Mouse (Mus musculus): Measurements from ENCODE around the gene Rnf24. TPM values are rescaled to one million over a fixed set of nuclear protein-coding genes. Genes with fewer than 3 reads are reported as not detected.
"Not testable (repeated sequence)": the region's sequence is repeated elsewhere in the genome, so short reads cannot be mapped to it uniquely, and the experiment has no call there.

Gene Rnf24
- polyA plus RNA-seq, 1 experiment from 2014 or later: 4.8 TPM

- no peak overlapping the region for H3K4me3 ChIP-seq (ENCODE audit: low read length)
- H3K9me3 ChIP-seq (ENCODE audit: control insufficient read depth, low read length): no peaks in the 10 kb centered on the region
- H3K9ac ChIP-seq (ENCODE audit: low read depth, low read length): no peak overlapping the region; the same call in 1 of the 2 replicates
- H3K4me2 ChIP-seq (replicated peaks; ENCODE audit: low read depth, low read length): no peak overlapping the region
- 86% methylated on average over 2 of the region's 2 CpGs for WGBS
- H3K27ac ChIP-seq (ENCODE audit: low read depth, low read length): no peak overlapping the region
- H3K27me3 ChIP-seq (ENCODE audit: control insufficient read depth, insufficient read depth, low read length): no peaks in the 10 kb centered on the region
- peaks cover 44% of the 10 kb centered on the region for H3K36me3 ChIP-seq (ENCODE audit: control insufficient read depth, insufficient read depth, low read length)
- ATAC-seq (ENCODE audit: low FRiP score, low TSS enrichment): no peak
- H3K4me1 ChIP-seq (ENCODE audit: control insufficient read depth, insufficient read depth, low read length): no peaks in the 10 kb centered on the region
These were observed 52.2 kb downstream of the Rnf24 start for GRCm38 (mm10) chr2:131300485-131300884.

- H3K4me3 ChIP-seq (ENCODE audit: low read length); H3K27ac ChIP-seq (ENCODE audit: low read depth, low read length); H3K27me3 ChIP-seq (ENCODE audit: control insufficient read depth, insufficient read depth, low read length); H3K9ac ChIP-seq (ENCODE audit: low read depth, low read length); ATAC-seq (ENCODE audit: low FRiP score, low TSS enrichment); H3K4me1 ChIP-seq (ENCODE audit: control insufficient read depth, insufficient read depth, low read length); H3K4me2 ChIP-seq (replicated peaks; ENCODE audit: low read depth, low read length); H3K9me3 ChIP-seq (ENCODE audit: control insufficient read depth, low read length): not testable (repeated sequence)
- 83% methylated on average over 7 of the region's 7 CpGs for WGBS
- H3K36me3 ChIP-seq (ENCODE audit: control insufficient read depth, insufficient read depth, low read length): peaks cover 60% of the 10 kb centered on the region
These were observed 54.0 kb downstream of the Rnf24 start for GRCm38 (mm10) chr2:131298674-131299073.

GRCm38 (mm10) chr2:131296746-131297261, 55.9 kb downstream of the Rnf24 start:
- no peak overlapping the region for H3K27ac ChIP-seq (ENCODE audit: low read depth, low read length)
- H3K4me2 ChIP-seq (replicated peaks; ENCODE audit: low read depth, low read length): no peak overlapping the region
- no peak overlapping the region for H3K4me3 ChIP-seq (ENCODE audit: low read length)
- no peaks in the 10 kb centered on the region for H3K9me3 ChIP-seq (ENCODE audit: control insufficient read depth, low read length)
- no peaks in the 10 kb centered on the region for H3K4me1 ChIP-seq (ENCODE audit: control insufficient read depth, insufficient read depth, low read length)
- 96% methylated on average over 2 of the region's 2 CpGs for WGBS
- H3K9ac ChIP-seq (ENCODE audit: low read depth, low read length): no peak overlapping the region
- no peak for ATAC-seq (ENCODE audit: low FRiP score, low TSS enrichment)
- H3K36me3 ChIP-seq (ENCODE audit: control insufficient read depth, insufficient read depth, low read length): peaks cover 66% of the 10 kb centered on the region
- H3K27me3 ChIP-seq (ENCODE audit: control insufficient read depth, insufficient read depth, low read length): no peaks in the 10 kb centered on the region

- Histone ChIP-seq H3K4me1 (ENCODE audit: control insufficient read depth, insufficient read depth, low read length) (no peaks in the 10 kb centered on the region), H3K27me3 (ENCODE audit: control insufficient read depth, insufficient read depth, low read length) (no peaks in the 10 kb centered on the region), H3K9me3 (ENCODE audit: control insufficient read depth, low read length) (no peaks in the 10 kb centered on the region), H3K4me2 (replicated peaks; ENCODE audit: low read depth, low read length) (no peak overlapping the region), H3K4me3 (ENCODE audit: low read length) (no peak overlapping the region), H3K36me3 (ENCODE audit: control insufficient read depth, insufficient read depth, low read length) (peaks cover 80% of the 10 kb centered on the region), H3K9ac (ENCODE audit: low read depth, low read length) (no peak overlapping the region), H3K27ac (ENCODE audit: low read depth, low read length) (no peak overlapping the region)
- ATAC-seq (ENCODE audit: low FRiP score, low TSS enrichment): no peak
These were observed 62.0 kb downstream of the Rnf24 start for GRCm38 (mm10) chr2:131290669-131291068.

GRCm38 (mm10) chr2:131286276-131286675, 66.4 kb downstream of the Rnf24 start:
- 96% methylated on average over 1 of the region's 1 CpGs for WGBS
- no peak overlapping the region for H3K9ac ChIP-seq (ENCODE audit: low read depth, low read length)
- no peak overlapping the region for H3K27ac ChIP-seq (ENCODE audit: low read depth, low read length)
- H3K4me3 ChIP-seq (ENCODE audit: low read length): no peak overlapping the region
- H3K9me3 ChIP-seq (ENCODE audit: control insufficient read depth, low read length): no peaks in the 10 kb centered on the region
- H3K4me2 ChIP-seq (replicated peaks; ENCODE audit: low read depth, low read length): no peak overlapping the region
- H3K36me3 ChIP-seq (ENCODE audit: control insufficient read depth, insufficient read depth, low read length): peaks cover 62% of the 10 kb centered on the region
- no peaks in the 10 kb centered on the region for H3K4me1 ChIP-seq (ENCODE audit: control insufficient read depth, insufficient read depth, low read length)
- no peaks in the 10 kb centered on the region for H3K27me3 ChIP-seq (ENCODE audit: control insufficient read depth, insufficient read depth, low read length)
- no peak for ATAC-seq (ENCODE audit: low FRiP score, low TSS enrichment)

GRCm38 (mm10) chr2:131281596-131281995, 71.1 kb downstream of the Rnf24 start:
- Histone ChIP-seq H3K36me3 (ENCODE audit: control insufficient read depth, insufficient read depth, low read length) (peaks cover 68% of the 10 kb centered on the region), H3K4me3 (ENCODE audit: low read length) (no peak overlapping the region), H3K9me3 (ENCODE audit: control insufficient read depth, low read length) (no peaks in the 10 kb centered on the region), H3K27me3 (ENCODE audit: control insufficient read depth, insufficient read depth, low read length) (no peaks in the 10 kb centered on the region), H3K4me2 (replicated peaks; ENCODE audit: low read depth, low read length) (no peak overlapping the region), H3K4me1 (ENCODE audit: control insufficient read depth, insufficient read depth, low read length) (no peaks in the 10 kb centered on the region), H3K9ac (ENCODE audit: low read depth, low read length) (no peak overlapping the region), H3K27ac (ENCODE audit: low read depth, low read length) (no peak overlapping the region)
- 85% methylated on average over 1 of the region's 1 CpGs for WGBS
- ATAC-seq (ENCODE audit: low FRiP score, low TSS enrichment): no peak

- Histone ChIP-seq H3K4me1 (ENCODE audit: control insufficient read depth, insufficient read depth, low read length) (no peaks in the 10 kb centered on the region), H3K9me3 (ENCODE audit: control insufficient read depth, low read length) (no peaks in the 10 kb centered on the region), H3K36me3 (ENCODE audit: control insufficient read depth, insufficient read depth, low read length) (peaks cover 76% of the 10 kb centered on the region), H3K27ac (ENCODE audit: low read depth, low read length) (no peak overlapping the region), H3K27me3 (ENCODE audit: control insufficient read depth, insufficient read depth, low read length) (no peaks in the 10 kb centered on the region), H3K9ac (ENCODE audit: low read depth, low read length) (no peak overlapping the region), H3K4me2 (replicated peaks; ENCODE audit: low read depth, low read length) (no peak overlapping the region), H3K4me3 (ENCODE audit: low read length) (no peak overlapping the region)
- WGBS: 94% methylated on average over 5 of the region's 5 CpGs
- ATAC-seq (ENCODE audit: low FRiP score, low TSS enrichment): no peak
These were observed 76.0 kb downstream of the Rnf24 start for GRCm38 (mm10) chr2:131276722-131277121.

- Histone ChIP-seq H3K36me3 (ENCODE audit: control insufficient read depth, insufficient read depth, low read length) (peaks cover 64% of the 10 kb centered on the region), H3K4me2 (replicated peaks; ENCODE audit: low read depth, low read length) (no peak overlapping the region), H3K27ac (ENCODE audit: low read depth, low read length) (no peak overlapping the region), H3K4me1 (ENCODE audit: control insufficient read depth, insufficient read depth, low read length) (no peaks in the 10 kb centered on the region), H3K4me3 (ENCODE audit: low read length) (no peak overlapping the region), H3K9ac (ENCODE audit: low read depth, low read length) (no peak overlapping the region), H3K27me3 (ENCODE audit: control insufficient read depth, insufficient read depth, low read length) (no peaks in the 10 kb centered on the region), H3K9me3 (ENCODE audit: control insufficient read depth, low read length) (no peaks in the 10 kb centered on the region)
- 98% methylated on average over 3 of the region's 3 CpGs for WGBS
- no peak for ATAC-seq (ENCODE audit: low FRiP score, low TSS enrichment)
These were observed 77.2 kb downstream of the Rnf24 start for GRCm38 (mm10) chr2:131275493-131275892.

GRCm38 (mm10) chr2:131265056-131265455, 87.6 kb downstream of the Rnf24 start:
- Histone ChIP-seq H3K9me3 (ENCODE audit: control insufficient read depth, low read length) (no peaks in the 10 kb centered on the region), H3K9ac (ENCODE audit: low read depth, low read length) (no peak overlapping the region), H3K4me1 (ENCODE audit: control insufficient read depth, insufficient read depth, low read length) (peaks cover 12% of the 10 kb centered on the region), H3K4me2 (replicated peaks; ENCODE audit: low read depth, low read length) (peak overlapping the region; percentile 10; the same call in 1 of the 2 replicates), H3K27me3 (ENCODE audit: control insufficient read depth, insufficient read depth, low read length) (no peaks in the 10 kb centered on the region), H3K4me3 (ENCODE audit: low read length) (no peak overlapping the region), H3K36me3 (ENCODE audit: control insufficient read depth, insufficient read depth, low read length) (no peaks in the 10 kb centered on the region), H3K27ac (ENCODE audit: low read depth, low read length) (no peak overlapping the region)
- ATAC-seq (ENCODE audit: low FRiP score, low TSS enrichment): no peak
- WGBS: 87% methylated on average over 2 of the region's 2 CpGs

Data from kidney, embryonic 14.5 days (tissue).